Mouse (Mus musculus): ENCODE results near the gene Cenpf.
A peak's percentile ranks its signal among the peaks of the same experiment; 100 is the strongest.
"Not testable (repeated sequence)": the region's sequence is repeated elsewhere in the genome, so short reads cannot be mapped to it uniquely, and the experiment has no call there.

Cenpf gene

DNA sequence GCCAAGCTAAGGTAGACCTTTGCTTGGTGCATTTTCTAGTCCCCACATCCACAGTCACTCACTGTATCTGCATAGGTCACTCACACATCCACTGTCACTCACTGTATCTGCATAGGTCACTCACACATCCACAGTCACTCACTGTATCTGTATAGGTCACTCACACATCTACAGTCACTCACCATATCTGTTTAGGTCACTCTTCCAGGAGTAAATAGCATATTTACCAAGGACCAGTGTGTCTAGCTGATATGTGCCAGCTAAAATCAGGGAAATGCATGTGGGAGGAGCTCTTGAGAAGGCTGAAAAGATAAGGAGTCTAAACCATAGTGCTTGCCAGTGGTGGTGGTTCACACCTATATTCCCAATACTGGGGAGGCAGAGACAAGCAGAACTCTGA, 7.4 kb upstream of the Cenpf start:
- DNase-seq (ENCODE audit: low spot score in 2 of 2) = no peak

GRCm38 (mm10) chr1:189694391-189694790, 6.5 kb upstream of the Cenpf start:
- DNase-seq (ENCODE audit: low spot score in 2 of 2) = no peak

GRCm38 (mm10) chr1:189692442-189692841, 4.6 kb upstream of the Cenpf start:
- not testable (repeated sequence) for DNase-seq (ENCODE audit: low spot score in 2 of 2)

DNA sequence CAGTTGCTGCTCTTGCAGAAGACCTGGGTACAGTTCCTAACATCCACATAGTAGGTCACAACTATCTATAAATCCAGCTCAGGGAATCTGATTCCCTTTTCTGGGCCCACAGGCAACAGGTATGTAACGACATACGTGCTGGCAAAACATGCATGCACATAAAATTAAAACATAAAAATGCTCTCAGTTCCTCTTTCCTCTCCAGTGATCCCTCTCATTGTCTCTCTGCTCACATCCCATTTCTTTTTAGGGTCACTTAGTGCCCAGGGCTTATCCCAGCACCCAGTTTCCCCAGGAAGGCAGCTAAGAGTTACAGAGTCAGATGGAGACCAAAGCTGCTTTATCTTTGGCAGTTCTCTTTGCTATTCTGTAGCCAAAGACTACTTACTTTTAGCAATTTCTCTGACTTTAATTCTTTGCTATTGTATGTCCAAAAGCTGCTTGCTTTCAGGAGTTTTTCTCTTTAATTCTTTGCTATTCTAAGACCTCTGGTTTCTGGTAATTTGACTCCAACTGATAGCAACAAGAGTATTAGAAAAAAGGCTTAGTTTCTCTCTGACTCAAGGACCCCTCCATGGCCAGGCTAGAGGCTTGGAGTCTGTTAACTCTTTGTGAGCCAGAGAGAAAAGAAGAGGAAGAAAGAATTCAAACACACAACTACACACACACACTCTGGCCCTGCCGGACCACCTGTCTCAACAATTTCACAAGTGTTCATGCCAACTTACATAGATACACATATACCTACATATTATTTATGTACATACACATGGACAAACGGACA, 1.4 kb upstream of the Cenpf start:
- no peak for DNase-seq (ENCODE audit: low spot score in 2 of 2)

- no peak for DNase-seq (ENCODE audit: low spot score in 2 of 2)
These were observed 483 bp upstream of the Cenpf start for GRCm38 (mm10) chr1:189688388-189688750.

DNA sequence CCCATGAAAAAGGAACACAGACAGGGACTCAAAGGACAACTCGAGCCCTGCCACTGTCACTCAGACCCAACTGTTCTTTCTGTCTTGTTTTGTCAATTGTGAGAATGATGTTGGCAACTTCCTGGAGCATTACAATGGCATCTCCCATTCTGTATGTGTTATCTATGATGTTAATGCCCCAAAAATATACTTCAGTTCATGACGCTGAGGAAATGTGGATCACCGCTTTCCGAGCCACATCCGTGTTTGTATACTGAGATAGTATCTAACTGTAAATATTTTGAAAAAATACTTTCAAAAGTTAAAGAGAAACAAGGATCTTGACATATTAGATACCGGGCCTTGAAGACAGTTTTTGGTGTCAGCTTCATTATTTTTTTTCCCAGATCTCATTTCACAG, 1.9 kb downstream of the Cenpf start:
- DNase-seq (ENCODE audit: low spot score in 2 of 2) = no peak

DNA sequence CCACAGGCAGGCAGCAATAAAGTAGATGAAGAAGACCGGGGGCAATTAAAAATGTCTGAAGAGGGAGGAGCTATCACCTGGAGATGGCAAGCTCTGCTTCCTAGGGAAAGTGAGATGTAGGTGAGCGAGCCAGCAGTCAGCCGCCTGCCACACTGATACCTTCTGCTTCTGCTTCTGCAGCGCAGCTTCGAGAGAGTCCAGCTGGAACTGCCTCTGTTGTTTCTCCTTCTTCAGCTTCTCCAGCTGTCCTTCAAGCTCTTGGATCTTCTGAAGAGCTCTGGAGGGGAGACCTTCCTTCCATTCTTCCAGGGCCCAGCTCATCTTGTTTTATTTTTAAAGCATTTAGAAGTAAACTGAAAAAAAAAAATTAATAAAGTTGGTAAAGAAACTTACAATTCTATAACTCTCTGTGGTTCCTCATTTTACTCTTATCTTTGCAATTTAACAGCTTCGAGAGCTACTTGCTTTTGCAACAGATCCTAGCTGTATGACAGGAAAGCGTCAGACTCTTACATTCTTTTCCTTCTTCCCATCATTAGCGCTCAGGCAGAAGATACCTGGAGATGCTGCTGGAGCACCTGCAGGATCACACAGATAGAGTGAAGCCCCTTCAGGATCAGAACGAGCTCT, 3.0 kb downstream of the Cenpf start:
- DNase-seq (ENCODE audit: low spot score in 2 of 2) = no peak

DNA sequence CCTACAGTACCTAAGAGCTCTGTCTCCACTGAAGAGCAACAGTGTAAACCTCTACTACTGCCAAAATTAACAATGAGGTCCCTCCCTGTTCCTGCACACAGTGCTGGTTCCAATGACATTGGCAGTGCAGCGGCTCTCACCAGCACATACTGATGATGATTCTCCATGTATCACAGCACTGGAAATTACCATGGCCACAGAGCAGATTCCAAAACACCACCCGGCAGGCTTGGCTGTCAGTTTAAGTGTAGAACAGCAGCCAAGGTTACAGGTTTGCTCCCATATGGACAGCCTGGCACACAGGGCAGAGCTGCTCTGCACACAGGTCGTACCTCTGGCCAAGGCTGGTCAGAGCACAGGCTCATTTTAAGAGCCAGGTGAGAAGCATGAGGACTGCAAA, 8.3 kb downstream of the Cenpf start:
- DNase-seq (ENCODE audit: low spot score in 2 of 2) = no peak

- DNase-seq (ENCODE audit: low spot score in 2 of 2) = no peak
These were observed 11.9 kb downstream of the Cenpf start for GRCm38 (mm10) chr1:189675953-189676352.

DNA sequence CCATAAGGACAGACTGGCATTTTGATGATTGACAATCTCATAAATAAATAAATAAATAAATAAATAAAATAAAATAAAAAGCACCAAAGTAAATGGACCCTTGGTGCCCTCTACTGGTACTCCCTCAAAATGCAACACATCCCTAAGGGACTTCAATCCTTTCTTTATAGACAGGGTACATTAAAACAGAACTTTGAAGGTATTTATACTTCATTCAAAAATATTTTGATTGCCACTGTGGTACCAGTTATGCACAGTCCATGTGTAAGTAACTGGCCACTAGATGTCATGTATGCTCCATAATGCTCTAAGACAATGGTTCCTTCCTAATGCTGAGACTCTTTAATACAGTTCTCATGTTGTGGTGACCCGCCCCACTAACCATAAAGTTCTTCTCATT, 12.5 kb downstream of the Cenpf start:
- no peak for DNase-seq (ENCODE audit: low spot score in 2 of 2)

DNA sequence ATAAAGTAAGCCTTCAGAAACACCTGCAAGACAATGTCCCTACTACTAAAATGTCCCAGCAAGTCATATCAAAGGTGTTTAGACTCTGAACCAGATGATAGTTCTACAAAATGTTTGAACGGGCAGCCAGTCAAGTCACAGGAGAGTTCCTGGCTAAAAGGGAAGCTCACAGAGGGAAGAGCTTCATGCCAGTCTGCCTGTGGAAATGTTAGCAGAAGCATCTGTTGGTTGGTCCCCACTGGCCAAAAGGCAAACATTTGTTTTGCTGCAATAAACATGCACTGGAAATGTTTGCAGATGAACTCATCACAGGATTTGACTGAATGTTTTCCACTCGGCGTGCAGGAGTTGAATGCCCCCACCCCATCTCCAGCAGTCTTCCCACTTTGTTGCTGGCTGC, 21.9 kb downstream of the Cenpf start:
- DNase-seq (ENCODE audit: low spot score in 2 of 2) = no peak

- no peak for DNase-seq (ENCODE audit: low spot score in 2 of 2)
These were observed 23.1 kb downstream of the Cenpf start for GRCm38 (mm10) chr1:189664873-189665144.

DNA sequence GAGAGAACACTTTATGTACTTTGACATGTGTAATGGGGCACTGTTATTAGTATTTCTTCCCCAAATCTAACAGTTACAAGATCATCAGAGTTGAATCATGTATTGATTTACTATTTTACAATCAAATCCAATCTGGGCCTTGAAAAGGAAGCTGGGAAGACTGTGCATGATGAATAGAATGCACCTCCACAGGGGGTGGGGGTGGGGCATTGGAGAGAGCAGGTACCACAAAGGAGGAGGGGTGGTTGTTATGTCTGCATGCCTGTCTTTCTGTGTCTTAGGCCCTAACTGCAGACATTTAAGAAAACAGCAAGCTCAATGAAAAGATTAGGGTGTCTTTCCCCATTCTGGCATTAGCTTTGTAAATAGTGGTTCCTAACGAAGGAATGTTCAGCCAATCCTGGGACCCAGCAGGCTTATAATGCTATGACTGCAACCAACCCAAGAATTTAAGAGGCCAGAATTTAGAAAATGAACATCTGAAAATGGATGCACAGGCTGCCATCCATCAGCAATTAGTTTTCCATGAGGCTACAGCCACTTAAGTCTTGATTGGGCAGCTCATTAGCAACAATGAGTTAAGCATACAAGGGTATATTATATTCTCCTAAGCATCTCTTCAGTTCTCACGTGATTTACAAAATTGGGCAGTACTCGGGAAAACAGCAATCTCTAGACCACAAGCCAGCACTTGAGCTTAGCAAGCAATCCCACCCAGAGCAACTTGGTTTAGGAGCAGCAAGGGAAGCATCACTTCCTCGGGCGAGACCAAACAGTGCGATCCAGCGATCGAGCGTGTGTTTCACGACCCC, 23.6 kb downstream of the Cenpf start:
- DNase-seq (ENCODE audit: low spot score in 2 of 2) = no peak

DNA sequence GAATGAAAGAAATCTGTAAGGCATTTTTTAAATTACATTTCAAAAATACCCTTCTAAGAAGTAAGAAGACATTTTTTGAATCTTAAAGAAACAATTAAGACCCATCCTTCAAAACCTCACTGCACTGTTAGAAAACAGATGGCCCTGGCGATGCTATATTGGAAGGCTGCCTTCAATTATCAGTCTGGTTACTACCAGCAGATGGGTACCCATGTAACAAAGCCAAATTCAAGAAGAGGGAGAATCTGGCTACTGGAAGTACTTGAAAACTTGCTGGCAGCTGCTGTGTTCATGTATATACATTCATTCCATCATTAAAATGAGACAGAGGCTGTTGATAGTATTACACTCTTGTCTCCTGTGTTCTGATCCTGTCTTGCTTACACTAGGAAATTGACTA, 24.4 kb downstream of the Cenpf start:
- DNase-seq (ENCODE audit: low spot score in 2 of 2) = no peak

DNA sequence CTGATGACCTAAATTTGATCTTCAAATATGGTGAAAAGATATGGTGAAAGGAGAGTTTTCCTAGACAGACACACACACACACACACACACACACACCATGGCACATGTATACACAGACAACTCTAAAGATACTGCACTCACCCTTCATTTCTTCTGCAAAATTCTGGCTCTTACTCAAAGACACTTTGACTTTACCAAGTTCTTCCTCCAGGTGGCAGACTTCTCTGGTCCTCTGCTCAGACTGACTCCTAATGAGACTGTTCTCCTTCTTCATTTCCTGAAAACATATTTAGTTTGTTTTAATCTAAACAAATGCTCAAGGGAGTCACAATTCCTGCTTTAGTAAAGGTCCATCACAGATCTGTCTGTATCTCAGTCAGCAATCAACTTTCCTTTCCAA, 26.0 kb downstream of the Cenpf start:
- DNase-seq (ENCODE audit: low spot score in 2 of 2) = peak in 1 of 2 experiments; percentile 38

GRCm38 (mm10) chr1:189657406-189657805, 30.5 kb downstream of the Cenpf start:
- DNase-seq (ENCODE audit: low spot score in 2 of 2) = no peak

DNA sequence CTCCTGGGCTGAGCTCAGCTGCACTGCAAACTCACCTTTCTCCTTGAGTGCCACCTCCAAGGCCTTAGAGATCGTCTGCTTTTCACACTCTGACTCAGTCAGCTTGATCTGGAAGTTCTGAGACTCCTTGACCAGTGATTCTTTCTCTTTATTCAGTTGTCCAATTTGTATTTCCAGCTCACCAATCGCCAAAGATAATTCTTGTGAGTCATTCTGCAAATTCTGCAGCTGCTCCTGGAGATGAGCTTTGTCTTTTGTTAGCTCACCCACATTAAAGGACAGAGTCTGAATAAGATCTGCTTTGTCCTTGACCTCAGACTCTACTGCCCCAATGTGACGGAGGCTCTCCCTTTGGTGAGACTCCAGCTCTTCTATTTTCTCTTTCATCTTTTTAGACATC, 34.1 kb downstream of the Cenpf start:
- DNase-seq (ENCODE audit: low spot score in 2 of 2) = no peak

DNA sequence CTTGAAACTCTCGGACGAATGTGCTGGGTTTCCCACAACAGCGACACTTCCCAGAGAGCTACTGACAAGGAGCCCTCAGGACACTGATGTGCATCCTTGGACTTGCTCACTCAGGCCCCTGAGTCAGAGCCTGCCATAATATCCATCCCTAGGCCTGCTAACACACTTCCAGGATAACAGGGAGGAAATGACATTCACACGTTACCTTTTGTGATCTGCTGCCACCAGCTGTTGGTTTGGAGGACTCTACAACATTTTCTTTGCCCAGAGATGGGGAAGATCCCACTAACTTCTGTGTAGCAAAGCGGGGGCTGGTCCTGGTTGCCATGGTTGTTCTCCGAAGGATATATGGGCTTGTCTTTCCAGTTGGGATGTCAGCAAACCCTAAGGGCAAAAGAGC, 41.3 kb downstream of the Cenpf start:
- DNase-seq (ENCODE audit: low spot score in 2 of 2) = no peak

GRCm38 (mm10) chr1:189645371-189645770, 42.5 kb downstream of the Cenpf start:
- DNase-seq (ENCODE audit: low spot score in 2 of 2) = no peak

GRCm38 (mm10) chr1:189644700-189645345, 43.1 kb downstream of the Cenpf start:
- DNase-seq (ENCODE audit: low spot score in 2 of 2) = no peak

- DNase-seq (ENCODE audit: low spot score in 2 of 2) = no peak
These were observed 48.3 kb downstream of the Cenpf start for GRCm38 (mm10) chr1:189639581-189639980.

DNA sequence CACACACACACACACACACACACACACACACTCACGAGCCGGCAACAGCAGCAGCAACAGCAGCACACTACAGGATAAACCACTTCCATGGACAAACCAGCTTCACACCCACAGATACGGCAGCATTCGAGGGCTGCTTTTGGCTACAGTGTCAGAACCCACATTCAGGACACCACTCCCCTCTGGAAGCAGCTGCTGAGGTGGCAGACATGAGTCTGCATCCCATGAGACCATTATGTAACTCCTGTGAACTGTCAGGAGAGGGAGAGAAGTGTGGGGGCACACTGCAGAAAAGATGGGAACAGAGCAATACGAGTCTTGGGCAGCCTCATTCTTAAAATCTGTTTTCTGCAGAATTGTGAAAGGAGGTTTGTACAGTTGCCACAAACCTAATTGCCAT, 54.1 kb downstream of the Cenpf start:
- DNase-seq (ENCODE audit: low spot score in 2 of 2) = no peak
